Mouse (Mus musculus): ENCODE data around the gene Nid2. TPM values are rescaled to one million over a fixed set of nuclear protein-coding genes. Genes with fewer than 3 reads are reported as not detected.

Gene Nid2
- polyA plus RNA-seq, 1 experiment = 5.9 TPM

DNA sequence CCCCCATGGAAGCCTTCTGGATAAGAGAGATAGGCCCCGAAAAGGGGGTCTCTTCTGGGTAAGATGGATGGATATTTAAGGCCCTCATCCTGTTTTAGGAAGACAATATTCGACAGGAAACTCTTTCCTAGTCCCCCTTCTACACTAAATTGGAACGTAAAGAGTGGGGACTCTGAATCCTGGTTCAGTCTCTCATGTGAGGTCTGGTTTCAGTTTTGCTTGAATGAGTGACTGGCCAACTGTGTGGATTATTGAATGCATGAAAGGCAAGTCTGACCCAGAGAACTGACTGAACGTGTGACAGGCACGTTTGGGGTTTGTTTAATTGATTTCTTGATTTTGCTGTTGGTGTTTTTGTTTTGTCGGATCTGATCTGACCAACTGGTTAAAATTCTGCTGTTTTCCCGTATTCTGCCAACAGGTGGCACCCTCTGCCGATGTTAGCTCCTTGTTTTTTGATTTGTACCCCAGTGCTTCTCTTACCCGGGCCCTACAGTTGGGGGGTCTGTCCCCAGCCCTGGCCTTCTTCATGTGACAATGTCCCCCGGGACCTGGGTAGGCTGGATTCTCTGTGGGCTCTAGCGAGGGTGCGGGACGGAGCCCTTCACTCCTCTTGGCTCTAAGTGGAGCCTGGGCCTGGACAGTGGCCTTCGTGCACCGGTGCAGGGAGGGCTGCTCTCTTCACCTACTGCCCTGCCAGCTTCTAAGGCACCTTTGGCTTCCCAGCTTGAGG is 88.7 kb downstream of the Nid2 start:
- peak; percentile 51; the same call in 1 of the 2 replicates for TF ChIP-seq CTCF (IDR thresholded peaks at IDR 0.05; ENCODE audit: extremely low read depth, insufficient read depth, insufficient read length, insufficient replicate concordance)
- TF ChIP-seq POLR2A (IDR thresholded peaks at IDR 0.05; ENCODE audit: low read depth, low read length) = no peak
- Histone ChIP-seq H3K4me1 (ENCODE audit: control insufficient read depth, insufficient read depth, insufficient read length) (no peaks in the 10 kb centered on the region), H3K4me3 (ENCODE audit: extremely low read depth, insufficient read depth, insufficient read length) (peak overlapping the region; percentile 44; the same call in 1 of the 2 replicates), H3K27me3 (ENCODE audit: control insufficient read depth, insufficient read depth, low read length) (no peaks in the 10 kb centered on the region), H3K36me3 (ENCODE audit: control insufficient read depth, insufficient read depth, low read length) (no peaks in the 10 kb centered on the region), H3K27ac (ENCODE audit: insufficient read depth, low read length) (no peak overlapping the region)
- 25% methylated on average over 15 of the region's 15 CpGs for WGBS
- DNase-seq (ENCODE audit: low read depth in 1 of 2, low spot score in 2 of 2) = peak; percentile 29 to 60

GRCm38 (mm10) chr14:19853471-19853870 is 102.4 kb downstream of the Nid2 start:
- WGBS = 87% methylated on average over 3 of the region's 3 CpGs
- Histone ChIP-seq H3K36me3 (ENCODE audit: control insufficient read depth, insufficient read depth, low read length) (no peaks in the 10 kb centered on the region), H3K4me1 (ENCODE audit: control insufficient read depth, insufficient read depth, insufficient read length) (no peaks in the 10 kb centered on the region), H3K4me3 (ENCODE audit: extremely low read depth, insufficient read depth, insufficient read length) (no peak overlapping the region), H3K27ac (ENCODE audit: insufficient read depth, low read length) (no peak overlapping the region), H3K27me3 (ENCODE audit: control insufficient read depth, insufficient read depth, low read length) (no peaks in the 10 kb centered on the region)
- DNase-seq (ENCODE audit: low read depth in 1 of 2, low spot score in 2 of 2) = no peak
- TF ChIP-seq POLR2A (IDR thresholded peaks at IDR 0.05; ENCODE audit: low read depth, low read length) (no peak), CTCF (IDR thresholded peaks at IDR 0.05; ENCODE audit: extremely low read depth, insufficient read depth, insufficient read length, insufficient replicate concordance) (no peak)

DNA sequence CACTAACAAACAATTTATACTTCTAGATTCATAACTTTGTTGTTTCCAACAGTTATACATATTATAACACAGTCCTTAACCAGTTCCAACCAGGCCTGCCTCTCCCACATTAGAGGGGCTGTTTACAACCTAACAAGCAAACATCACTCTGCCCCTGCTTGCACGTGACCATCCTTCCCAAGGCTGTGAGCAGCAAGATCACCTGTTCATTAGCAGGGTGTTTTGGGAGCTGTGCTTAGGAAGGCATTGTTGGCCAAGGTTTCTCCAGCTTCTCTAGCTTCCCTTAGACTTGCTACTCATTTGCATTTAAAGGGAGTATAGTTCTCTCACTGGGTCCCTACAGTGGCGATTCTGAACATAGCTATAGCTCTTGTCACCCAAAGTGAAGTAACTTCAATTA is 107.2 kb downstream of the Nid2 start:
- no peak overlapping the region for H3K27ac ChIP-seq (ENCODE audit: insufficient read depth, low read length)
- no peak for TF ChIP-seq CTCF (IDR thresholded peaks at IDR 0.05; ENCODE audit: extremely low read depth, insufficient read depth, insufficient read length, insufficient replicate concordance)
- no peak for TF ChIP-seq POLR2A (IDR thresholded peaks at IDR 0.05; ENCODE audit: low read depth, low read length)
- H3K27me3 ChIP-seq (ENCODE audit: control insufficient read depth, insufficient read depth, low read length) = no peaks in the 10 kb centered on the region
- no peaks in the 10 kb centered on the region for H3K4me1 ChIP-seq (ENCODE audit: control insufficient read depth, insufficient read depth, insufficient read length)
- 90% methylated on average over 2 of the region's 2 CpGs for WGBS
- H3K36me3 ChIP-seq (ENCODE audit: control insufficient read depth, insufficient read depth, low read length) = no peaks in the 10 kb centered on the region
- no peak for DNase-seq (ENCODE audit: low read depth in 1 of 2, low spot score in 2 of 2)
- no peak overlapping the region for H3K4me3 ChIP-seq (ENCODE audit: extremely low read depth, insufficient read depth, insufficient read length)

GRCm38 (mm10) chr14:19858808-19859776 is 108.0 kb downstream of the Nid2 start:
- Histone ChIP-seq H3K36me3 (ENCODE audit: control insufficient read depth, insufficient read depth, low read length) (no peaks in the 10 kb centered on the region), H3K4me1 (ENCODE audit: control insufficient read depth, insufficient read depth, insufficient read length) (no peaks in the 10 kb centered on the region), H3K27ac (ENCODE audit: insufficient read depth, low read length) (no peak overlapping the region), H3K27me3 (ENCODE audit: control insufficient read depth, insufficient read depth, low read length) (no peaks in the 10 kb centered on the region), H3K4me3 (ENCODE audit: extremely low read depth, insufficient read depth, insufficient read length) (no peak overlapping the region)
- DNase-seq (ENCODE audit: low read depth in 1 of 2, low spot score in 2 of 2) = no peak
- 50% methylated on average over 8 of the region's 8 CpGs for WGBS
- TF ChIP-seq POLR2A (IDR thresholded peaks at IDR 0.05; ENCODE audit: low read depth, low read length) = no peak
- TF ChIP-seq CTCF (IDR thresholded peaks at IDR 0.05; ENCODE audit: extremely low read depth, insufficient read depth, insufficient read length, insufficient replicate concordance) = no peak

DNA sequence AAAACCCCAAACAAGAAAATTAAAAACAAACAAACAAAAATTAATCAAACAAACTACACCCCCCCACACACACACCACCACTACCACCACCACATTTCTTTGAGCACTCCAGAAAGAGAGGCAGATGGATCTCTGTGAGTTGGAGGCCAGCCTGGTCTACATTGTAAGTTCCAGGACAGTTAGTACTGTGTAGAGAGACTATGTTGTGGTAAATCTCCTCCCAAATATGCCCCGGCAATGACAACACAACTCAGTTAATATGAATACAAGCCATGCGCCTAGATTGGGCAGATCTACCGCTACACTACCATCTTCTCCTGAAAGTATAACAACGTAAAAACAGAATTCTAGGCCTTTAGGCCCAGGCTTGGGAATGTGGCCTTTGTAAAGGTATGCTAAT is 109.2 kb downstream of the Nid2 start:
- Histone ChIP-seq H3K27ac (ENCODE audit: insufficient read depth, low read length) (no peak overlapping the region), H3K36me3 (ENCODE audit: control insufficient read depth, insufficient read depth, low read length) (no peaks in the 10 kb centered on the region), H3K4me1 (ENCODE audit: control insufficient read depth, insufficient read depth, insufficient read length) (no peaks in the 10 kb centered on the region), H3K27me3 (ENCODE audit: control insufficient read depth, insufficient read depth, low read length) (no peaks in the 10 kb centered on the region), H3K4me3 (ENCODE audit: extremely low read depth, insufficient read depth, insufficient read length) (no peak overlapping the region)
- no peak for DNase-seq (ENCODE audit: low read depth in 1 of 2, low spot score in 2 of 2)
- WGBS = 96% methylated on average over 4 of the region's 4 CpGs
- no peak for TF ChIP-seq CTCF (IDR thresholded peaks at IDR 0.05; ENCODE audit: extremely low read depth, insufficient read depth, insufficient read length, insufficient replicate concordance)
- no peak for TF ChIP-seq POLR2A (IDR thresholded peaks at IDR 0.05; ENCODE audit: low read depth, low read length)

Other genes with a start within 250 kb of the Nid2 start
- not detected in 2 replicates for gene Gm2244, start 201.3 kb upstream of the Nid2 start, polyA plus RNA-seq (2012; rRNA removed)
- 0.20 TPM in 2 replicates for gene Gm2237, start 166.1 kb upstream of the Nid2 start, polyA plus RNA-seq (2012; rRNA removed)
- not detected in 2 replicates for gene Gm5458, start 148.7 kb upstream of the Nid2 start, polyA plus RNA-seq (2012; rRNA removed)
- gene Rtraf, start 72.6 kb downstream of the Nid2 start, polyA plus RNA-seq (2012; rRNA removed) = 10.0 and 10.8 TPM in 2 replicates
- 25.1 and 34.7 TPM in 2 replicates for gene Gng2, start 226.4 kb downstream of the Nid2 start, polyA plus RNA-seq (2012; rRNA removed)

Data from spleen, adult 2 months (tissue).